ENCODE assay signal across 19 mouse cellular contexts in genomic region chr6:85209226-85209967, GRCm38 (mm10). TPM values are rescaled to one million over a fixed set of nuclear protein-coding genes. Genes with fewer than 3 reads are reported as not detected.
DNase-seq lines count a peak whose midpoint lies in the region; ATAC-seq and TF ChIP-seq lines count a peak whose summit lies in the region.
"Had no signal": no experiment of that assay in that cellular context is flagged by ENCODE, and none has a peak within 500 bp of the region (broad histone marks: within the 10 kb centered on the region; RNA-seq: fewer than 3 reads in every experiment).

No protein-coding gene starts in this region.

- no peaks in the 10 kb centered on the region for H3K36me3 ChIP-seq in lung, embryonic 14.5 days (ENCODE audit: insufficient read depth)
- H3K36me3 ChIP-seq: heart, embryonic 13.5 days; neural tube, embryonic 12.5 days had no signal

- no peaks in the 10 kb centered on the region for H3K27me3 ChIP-seq in lung, embryonic 14.5 days (ENCODE audit: insufficient read depth, low read length)

- 63% methylated on average over 9 of the region's 9 CpGs for WGBS in lung, embryonic 14.5 days

- H3K4me1 ChIP-seq in lung, embryonic 14.5 days (ENCODE audit: insufficient read depth) = no peaks in the 10 kb centered on the region

- no peak overlapping the region for H3K9ac ChIP-seq in lung, embryonic 14.5 days
- H3K9ac ChIP-seq: forebrain, embryonic 12.5 days; heart, embryonic 13.5 days; liver, postnatal 0 days; neural tube, embryonic 12.5 days had no signal

- no peak for TF ChIP-seq POLR2A in brain, embryonic 14.5 days (IDR thresholded peaks at IDR 0.05; ENCODE audit: borderline replicate concordance, extremely low read depth, insufficient read depth, insufficient read length, poor library complexity, severe bottlenecking)

- H3K27ac ChIP-seq in lung, embryonic 14.5 days (ENCODE audit: low read depth) = no peak overlapping the region
- H3K27ac ChIP-seq: forebrain, embryonic 12.5 days; gastrocnemius, adult 2 months; heart, embryonic 13.5 days; neural tube, embryonic 12.5 days had no signal

- no peak for ATAC-seq in lung, embryonic 14.5 days (ENCODE audit: insufficient read depth)
- ATAC-seq: hindbrain, embryonic 16.5 days; liver, postnatal 0 days had no signal

- no peaks in the 10 kb centered on the region for H3K9me3 ChIP-seq in lung, embryonic 14.5 days (ENCODE audit: low read depth, low read length)
- H3K9me3 ChIP-seq: forebrain, embryonic 12.5 days; heart, embryonic 13.5 days; neural tube, embryonic 12.5 days had no signal

- H3K4me3 ChIP-seq in lung, embryonic 14.5 days (ENCODE audit: low read depth, low read length) = no peak overlapping the region
- H3K4me3 ChIP-seq: forebrain, embryonic 12.5 days; gastrocnemius, adult 2 months; heart, embryonic 13.5 days; neural tube, embryonic 12.5 days had no signal

- DNase-seq in cerebellum, postnatal 25 days = peak; percentile 20 to 27
- no peak for DNase-seq in cerebellum, postnatal 36 days
- DNase-seq in lung, embryonic 14.5 days = peak; percentile 41
- no peak for DNase-seq in lung, postnatal 14 days
- peak; percentile 61 for DNase-seq in brain, embryonic 14.5 days (ENCODE audit: low read depth)
- DNase-seq in urinary bladder, postnatal 10 days (ENCODE audit: low spot score) = no peak
- DNase-seq in frontal cortex, postnatal 14 days (ENCODE audit: low spot score in 2 of 2) = no peak
- DNase-seq: B cell, adult 2 months; cerebellum, adult 2 months; gastrocnemius, adult 2 months; heart, postnatal 36 days; liver, postnatal 0 days; lung, postnatal 36 days; right cerebral cortex, postnatal 25 days; thymus, postnatal 36 days had no signal

- no peak for TF ChIP-seq CTCF in lung, embryonic 14.5 days (IDR thresholded peaks at IDR 0.05; ENCODE audit: low read depth)
- no peak for TF ChIP-seq CTCF in brain, embryonic 14.5 days (IDR thresholded peaks at IDR 0.05; ENCODE audit: borderline replicate concordance, extremely low read depth, insufficient read depth, insufficient read length)

- H3K4me2 ChIP-seq in lung, embryonic 14.5 days = no peak overlapping the region
- H3K4me2 ChIP-seq: forebrain, embryonic 12.5 days; heart, embryonic 13.5 days; neural tube, embryonic 12.5 days had no signal

RNA-seq across cellular contexts. Expression of gene Emx1, which starts 22.2 kb away (rescaled TPM):
- 0.23 TPM in 1 of 2 replicates, not detected in the other for polyA plus RNA-seq in lung, embryonic 14.5 days (2014; fragmentation: Nextera tagmentation; extraction: Ambion mirVana)
- 13.9 and 69.3 TPM in 2 replicates for polyA plus RNA-seq in brain, embryonic 14.5 days (2012; rRNA removed)
- polyA plus RNA-seq: heart, embryonic 13.5 days; hindbrain, embryonic 16.5 days; liver, postnatal 0 days had no signal

Comparison
In these comparisons a context has a peak if more than half of its experiments do, and no peak if none do; other contexts are left out.
1. DNase-seq: peak in cerebellum, postnatal 25 days (2 of 2), lung, embryonic 14.5 days (single experiment) and brain, embryonic 14.5 days (single experiment); none in cerebellum, postnatal 36 days (0 of 2), lung, postnatal 14 days (single experiment), urinary bladder, postnatal 10 days (single experiment) and frontal cortex, postnatal 14 days (0 of 2).
2. RNA of gene Emx1, which starts 22.2 kb away (polyA plus RNA-seq): 13.9 to 69.3 TPM in brain, embryonic 14.5 days; 0.23 TPM in lung, embryonic 14.5 days; every median in the first group is over 10 times any median in the second.